Mouse (Mus musculus) embryonic facial prominence, embryonic 12.5 days (tissue): ENCODE results near the gene Vps26c. TPM values are rescaled to one million over a fixed set of nuclear protein-coding genes. Genes with fewer than 3 reads are reported as not detected.
A peak's percentile ranks its signal among the peaks of the same experiment; 100 is the strongest.
"Not testable (repeated sequence)": the region's sequence is repeated elsewhere in the genome, so short reads cannot be mapped to it uniquely, and the experiment has no call there.

ENCODE experiments used
- ATAC-seq: fragments of 200-750 bp; cut with Nextera tagmentation; 2 replicates; pipeline ENCODE4 v1.8.0; 2017; ENCODE audit not compliant: insufficient number of reproducible peaks, insufficient read depth, low FRiP score, low TSS enrichment
- H3K27ac ChIP-seq: fragments of 300-500 bp; sonication (generic); 2 replicates; pipeline ENCODE4 v1.5.1; 2016; ENCODE audit warnings: mild to moderate bottlenecking
- H3K27me3 ChIP-seq: fragments of 300-500 bp; sonication (generic); 2 replicates; pipeline ENCODE4 v1.6.1; 2016; ENCODE audit warnings: mild to moderate bottlenecking, moderate library complexity
- H3K36me3 ChIP-seq: fragments of 300-500 bp; sonication (generic); 2 replicates; pipeline ENCODE4 v1.6.1; 2016; ENCODE audit warnings: mild to moderate bottlenecking
- H3K4me1 ChIP-seq: fragments of 300-500 bp; sonication (generic); 2 replicates; pipeline ENCODE4 v1.6.1; 2016
- H3K4me2 ChIP-seq: fragments of 300-500 bp; sonication (generic); replicated peaks from 2 replicates; pipeline ENCODE4 v1.6.1; 2016; ENCODE audit warnings: mild to moderate bottlenecking, moderate library complexity
- H3K4me3 ChIP-seq: fragments of 300-500 bp; sonication (generic); 2 replicates; pipeline ENCODE4 v1.5.1; 2016; ENCODE audit warnings: mild to moderate bottlenecking
- H3K9ac ChIP-seq: fragments of 300-500 bp; sonication (generic); 2 replicates; pipeline ENCODE4 v1.6.1; 2016; ENCODE audit warnings: mild to moderate bottlenecking, moderate library complexity
- H3K9me3 ChIP-seq: fragments of 300-500 bp; sonication (generic); 2 replicates; pipeline ENCODE4 v1.6.1; 2016; ENCODE audit warnings: mild to moderate bottlenecking, moderate library complexity
- WGBS: fragments of 180-500 bp; shearing (Covaris S2); methylation state at CpG from one replicate; pipeline ENCODE4 v1.1.7; 2016; 5-methylcytosine and 5-hydroxymethylcytosine counted together
- polyA plus RNA-seq: library from polyadenylated mRNA; unstranded; fragments of >200 nt; fragmentation: Nextera tagmentation; extraction: Ambion mirVana; gene quantifications from 2 replicates; pipeline ENCODE4 v1.2.1, GENCODE M21; 2016

The Vps26c gene
- polyA plus RNA-seq, 1 experiment from 2014 or later: 51.8 TPM

DNA sequence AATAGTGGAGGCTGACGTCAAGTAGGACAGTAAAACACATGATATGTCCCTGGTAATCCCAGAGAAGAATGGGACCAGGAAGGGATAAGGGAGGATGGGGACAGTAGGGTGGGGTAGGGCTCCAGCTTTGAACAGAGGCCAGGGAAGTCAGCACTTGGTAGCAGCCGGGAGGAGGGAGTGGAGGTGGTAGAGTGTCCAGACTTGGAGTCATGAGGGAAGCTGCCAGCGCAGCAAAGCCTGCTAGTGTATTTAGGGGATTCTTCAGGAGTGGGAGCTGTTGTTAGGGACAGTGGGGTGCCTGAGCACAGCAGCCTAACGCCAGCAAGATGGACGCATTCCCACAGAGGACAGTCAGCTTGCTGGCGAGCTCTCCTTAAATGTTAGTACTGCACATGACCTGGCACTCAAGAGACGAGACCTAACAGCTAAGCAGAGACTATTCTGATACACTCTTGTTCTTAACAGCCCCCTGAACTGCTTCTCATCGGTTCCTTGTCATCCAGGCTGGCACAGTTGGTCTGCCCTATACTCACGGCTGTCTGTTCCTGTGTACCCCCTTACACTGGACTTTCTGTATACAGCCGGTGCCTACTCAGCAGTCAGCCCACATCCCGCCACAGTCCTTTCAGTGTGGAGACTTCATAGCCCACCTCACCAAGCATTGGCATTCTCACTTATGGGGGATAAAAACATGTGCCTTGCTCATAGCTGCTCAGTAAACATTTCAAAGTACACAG lies 53.4 kb downstream of the Vps26c start:
- H3K27me3 ChIP-seq: no peaks in the 10 kb centered on the region
- WGBS: 86% methylated on average over 11 of the region's 11 CpGs
- no peak overlapping the region for H3K4me3 ChIP-seq
- no peak overlapping the region for H3K9ac ChIP-seq
- no peak overlapping the region for H3K4me2 ChIP-seq
- no peaks in the 10 kb centered on the region for H3K9me3 ChIP-seq
- no peak for ATAC-seq
- H3K36me3 ChIP-seq: peaks cover 46% of the 10 kb centered on the region
- no peaks in the 10 kb centered on the region for H3K4me1 ChIP-seq
- H3K27ac ChIP-seq: peak overlapping the region; percentile 66

GRCm38 (mm10) chr16:94472515-94472951 lies 54.1 kb downstream of the Vps26c start:
- H3K4me3 ChIP-seq: no peak overlapping the region
- WGBS: 61% methylated on average over 8 of the region's 8 CpGs
- no peaks in the 10 kb centered on the region for H3K27me3 ChIP-seq
- no peak overlapping the region for H3K4me2 ChIP-seq
- ATAC-seq: no peak
- no peaks in the 10 kb centered on the region for H3K4me1 ChIP-seq
- peaks cover 50% of the 10 kb centered on the region for H3K36me3 ChIP-seq
- H3K9me3 ChIP-seq: no peaks in the 10 kb centered on the region
- peak overlapping the region; percentile 66 for H3K27ac ChIP-seq
- no peak overlapping the region for H3K9ac ChIP-seq

DNA sequence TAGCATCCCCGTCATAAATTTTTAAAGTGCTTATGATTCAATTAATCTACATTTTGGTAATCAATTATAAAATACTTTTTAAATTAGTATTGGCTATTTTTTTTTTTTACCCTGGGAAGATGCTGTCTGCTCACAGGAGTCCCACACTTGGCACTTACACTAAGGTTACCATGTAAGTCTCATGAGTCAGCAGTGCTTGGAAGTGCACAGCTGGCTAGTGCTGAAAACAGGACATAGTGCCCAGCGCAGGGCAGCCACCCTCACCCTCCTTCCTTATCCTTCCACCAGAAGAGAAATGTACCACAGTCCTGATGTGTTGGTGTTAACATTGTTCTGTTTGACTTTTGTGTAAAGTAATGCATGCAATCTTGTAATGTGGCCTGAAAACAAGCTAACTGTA lies 58.2 kb downstream of the Vps26c start:
- peaks cover 82% of the 10 kb centered on the region for H3K36me3 ChIP-seq
- no peak for ATAC-seq

DNA sequence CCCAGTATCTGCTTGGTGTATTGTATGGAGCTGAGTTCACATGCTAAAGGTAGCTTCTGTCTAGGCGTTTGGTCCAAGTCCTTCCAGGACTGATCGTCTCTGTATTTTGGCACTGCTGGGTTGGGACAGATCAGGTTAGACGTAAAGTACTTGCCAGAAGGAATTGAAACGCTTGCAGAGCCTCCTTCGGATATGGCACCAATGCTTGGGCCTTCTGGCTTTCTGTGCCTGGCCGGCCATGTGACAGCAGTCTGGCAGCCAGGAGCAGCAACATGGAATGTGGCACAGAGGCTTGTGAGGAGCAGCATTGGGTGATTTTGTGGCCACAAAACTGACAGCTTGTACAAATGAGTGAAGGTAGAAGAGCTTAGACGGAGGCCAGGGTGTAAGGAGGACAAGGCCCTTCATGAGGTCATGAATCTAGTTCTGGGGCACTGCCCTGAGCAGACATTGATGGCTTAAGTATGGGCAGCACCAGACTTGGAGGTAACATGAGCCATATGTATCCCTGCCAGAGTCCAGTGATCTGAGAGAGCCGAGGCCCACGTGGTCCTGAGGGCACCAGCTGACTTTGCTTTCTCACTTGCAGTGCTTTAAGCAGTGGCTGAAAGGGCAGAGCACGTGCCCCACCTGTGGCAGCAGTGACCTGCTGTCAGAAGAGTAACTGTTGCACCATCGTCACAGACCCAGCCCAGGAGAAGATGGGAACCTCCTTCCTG lies 59.1 kb downstream of the Vps26c start:
- no peak for ATAC-seq
- no peaks in the 10 kb centered on the region for H3K9me3 ChIP-seq
- 80% methylated on average over 11 of the region's 11 CpGs for WGBS
- no peak overlapping the region for H3K4me3 ChIP-seq
- no peaks in the 10 kb centered on the region for H3K27me3 ChIP-seq
- H3K4me1 ChIP-seq: no peaks in the 10 kb centered on the region
- no peak overlapping the region for H3K9ac ChIP-seq
- no peak overlapping the region for H3K4me2 ChIP-seq
- H3K36me3 ChIP-seq: peaks cover 82% of the 10 kb centered on the region
- H3K27ac ChIP-seq: no peak overlapping the region

More for the DNA sequence above, 58.2 kb downstream of the Vps26c start:
- H3K27me3 ChIP-seq: no peaks in the 10 kb centered on the region
- WGBS: 96% methylated on average over 2 of the region's 2 CpGs
- H3K4me3 ChIP-seq: no peak overlapping the region
- H3K9ac ChIP-seq: no peak overlapping the region
- H3K27ac ChIP-seq: no peak overlapping the region
- no peaks in the 10 kb centered on the region for H3K4me1 ChIP-seq
- H3K9me3 ChIP-seq: no peaks in the 10 kb centered on the region
- H3K4me2 ChIP-seq: no peak overlapping the region

DNA sequence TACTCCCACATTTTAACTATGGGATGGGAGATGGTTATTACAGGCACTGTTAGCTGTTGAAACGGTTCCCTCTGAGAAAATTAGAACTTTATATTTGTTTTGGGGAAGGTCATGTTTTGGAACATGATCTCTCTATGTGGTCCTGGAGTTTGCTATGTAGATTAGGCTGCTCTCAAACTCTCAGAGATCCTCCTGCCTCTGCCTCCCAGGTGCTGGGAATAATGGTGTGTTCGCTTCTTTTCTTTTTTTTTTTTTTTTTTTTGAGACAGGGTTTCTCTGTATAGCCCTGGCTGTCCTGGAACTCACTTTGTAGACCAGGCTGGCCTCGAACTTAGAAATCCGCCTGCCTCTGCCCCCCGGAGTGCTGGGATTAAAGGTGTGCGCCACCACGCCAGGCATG lies 60.3 kb downstream of the Vps26c start:
- peaks cover 91% of the 10 kb centered on the region for H3K36me3 ChIP-seq
- 98% methylated on average over 7 of the region's 7 CpGs for WGBS
- not testable (repeated sequence) for H3K9ac ChIP-seq, H3K4me2 ChIP-seq, H3K4me1 ChIP-seq, H3K27me3 ChIP-seq, H3K4me3 ChIP-seq, H3K27ac ChIP-seq, H3K9me3 ChIP-seq, ATAC-seq

- Histone ChIP-seq H3K4me3 (no peak overlapping the region), H3K36me3 (peaks cover 93% of the 10 kb centered on the region), H3K27ac (no peak overlapping the region), H3K27me3 (no peaks in the 10 kb centered on the region), H3K4me1 (no peaks in the 10 kb centered on the region), H3K4me2 (no peak overlapping the region), H3K9me3 (no peaks in the 10 kb centered on the region), H3K9ac (no peak overlapping the region)
- WGBS: 90% methylated on average over 4 of the region's 4 CpGs
- no peak for ATAC-seq
These were observed 60.7 kb downstream of the Vps26c start for GRCm38 (mm10) chr16:94465900-94466299.

- no peaks in the 10 kb centered on the region for H3K9me3 ChIP-seq
- no peak overlapping the region for H3K9ac ChIP-seq
- no peak for ATAC-seq
- H3K4me2 ChIP-seq: no peak overlapping the region
- no peak overlapping the region for H3K27ac ChIP-seq
- 88% methylated on average over 3 of the region's 3 CpGs for WGBS
- H3K36me3 ChIP-seq: peaks cover 93% of the 10 kb centered on the region
- H3K4me1 ChIP-seq: no peaks in the 10 kb centered on the region
- no peak overlapping the region for H3K4me3 ChIP-seq
- no peaks in the 10 kb centered on the region for H3K27me3 ChIP-seq
These were observed 62.6 kb downstream of the Vps26c start for GRCm38 (mm10) chr16:94464067-94464466.

- Histone ChIP-seq H3K9ac (no peak overlapping the region), H3K27ac (no peak overlapping the region), H3K36me3 (peaks cover 88% of the 10 kb centered on the region), H3K9me3 (no peaks in the 10 kb centered on the region), H3K4me3 (no peak overlapping the region), H3K4me2 (no peak overlapping the region), H3K4me1 (no peaks in the 10 kb centered on the region), H3K27me3 (no peaks in the 10 kb centered on the region)
- WGBS: 78% methylated on average over 4 of the region's 4 CpGs
- no peak for ATAC-seq
These were observed 72.5 kb downstream of the Vps26c start for GRCm38 (mm10) chr16:94454146-94454545.

DNA sequence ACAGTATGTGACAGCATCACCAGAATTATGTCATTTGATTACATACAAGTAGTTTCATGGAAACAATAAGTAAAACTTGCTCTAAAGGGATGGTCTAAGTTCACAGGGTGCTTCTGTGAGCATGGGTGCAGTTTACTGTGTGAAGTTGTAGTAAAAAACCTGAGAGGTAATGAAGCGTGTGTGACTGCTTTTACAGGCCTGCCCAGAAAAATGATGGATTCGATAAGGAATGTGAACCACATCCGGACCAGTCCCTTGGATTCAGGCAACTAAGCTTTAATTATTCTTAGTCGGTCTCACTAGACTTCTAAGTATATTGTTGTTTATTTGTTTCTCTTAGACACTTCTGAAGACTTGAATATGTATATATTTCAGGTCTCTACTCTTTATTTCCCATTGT lies 73.9 kb downstream of the Vps26c start:
- Histone ChIP-seq H3K9me3 (no peaks in the 10 kb centered on the region), H3K4me1 (no peaks in the 10 kb centered on the region), H3K4me3 (no peak overlapping the region), H3K9ac (no peak overlapping the region), H3K27ac (no peak overlapping the region), H3K4me2 (no peak overlapping the region), H3K27me3 (no peaks in the 10 kb centered on the region), H3K36me3 (peaks cover 87% of the 10 kb centered on the region)
- 85% methylated on average over 4 of the region's 4 CpGs for WGBS
- no peak for ATAC-seq

DNA sequence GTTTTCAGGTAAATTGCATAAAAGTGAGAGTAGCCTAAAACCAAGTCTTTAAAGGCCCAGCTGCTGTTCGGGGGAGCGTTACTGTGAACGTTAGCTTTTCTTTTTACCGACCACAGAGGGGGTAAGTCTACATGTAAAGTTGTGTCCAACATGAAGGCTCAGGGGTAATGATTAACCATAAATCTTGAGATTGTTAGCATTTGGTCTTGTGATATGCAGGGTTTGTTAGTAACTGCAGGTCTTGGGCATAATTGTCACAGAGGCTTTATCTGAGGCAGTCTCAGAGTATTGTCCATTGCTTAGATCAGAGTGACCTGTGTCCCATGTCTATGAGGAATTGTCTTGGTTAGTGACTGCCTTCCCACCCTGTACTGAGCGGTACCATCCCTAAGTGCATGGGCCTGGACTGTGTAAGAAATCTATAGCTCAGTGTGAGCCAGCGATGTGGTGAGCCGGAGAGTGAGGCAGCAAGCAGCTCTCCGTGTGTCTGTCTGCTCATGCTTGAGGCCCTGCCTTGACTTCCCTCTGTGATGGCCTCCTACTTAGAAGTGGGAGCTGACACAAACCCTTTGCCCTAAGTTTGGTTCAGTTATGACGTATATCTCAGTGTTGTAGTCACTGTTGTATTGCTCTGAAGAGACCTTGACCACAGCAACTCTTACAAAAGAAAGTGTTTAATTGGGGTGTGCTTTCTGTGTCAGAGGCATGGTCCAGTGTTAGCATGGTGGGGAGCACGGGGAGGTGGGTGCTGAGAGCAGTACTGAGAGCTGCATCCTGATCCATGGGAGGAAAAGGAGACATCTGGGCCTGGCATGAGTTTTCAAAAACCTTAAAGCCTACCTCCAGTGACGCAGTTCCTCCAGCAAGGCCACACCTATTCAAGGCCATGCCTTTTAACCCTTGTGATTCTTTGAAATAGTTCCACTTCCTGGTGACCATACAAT lies 74.8 kb downstream of the Vps26c start:
- no peaks in the 10 kb centered on the region for H3K27me3 ChIP-seq
- H3K36me3 ChIP-seq: peaks cover 86% of the 10 kb centered on the region

DNA sequence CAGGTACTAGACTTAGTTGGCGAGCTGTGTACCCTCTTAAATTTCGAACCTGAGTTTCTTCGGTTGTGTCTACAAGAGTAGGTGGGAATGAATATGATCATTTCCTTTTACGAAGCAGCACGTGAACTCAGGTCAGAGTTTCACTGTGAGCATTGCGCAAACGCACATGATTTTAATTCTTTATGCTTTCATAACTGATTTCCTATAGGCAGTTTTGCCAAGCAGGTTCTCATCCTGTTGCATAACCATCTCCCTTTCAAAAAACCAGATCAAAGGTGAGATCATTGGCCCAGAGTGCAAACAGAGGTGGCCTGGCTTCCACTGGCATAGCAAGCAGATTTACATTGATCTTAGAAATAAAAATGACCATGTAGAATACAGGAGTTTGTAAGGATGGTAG lies 77.0 kb downstream of the Vps26c start:
- Histone ChIP-seq H3K4me1 (no peaks in the 10 kb centered on the region), H3K9ac (no peak overlapping the region), H3K36me3 (peaks cover 82% of the 10 kb centered on the region), H3K9me3 (no peaks in the 10 kb centered on the region), H3K27me3 (no peaks in the 10 kb centered on the region), H3K4me2 (no peak overlapping the region), H3K27ac (no peak overlapping the region), H3K4me3 (no peak overlapping the region)
- ATAC-seq: no peak
- WGBS: 94% methylated on average over 7 of the region's 7 CpGs

More for the DNA sequence above, 74.8 kb downstream of the Vps26c start:
- no peak overlapping the region for H3K4me3 ChIP-seq
- H3K4me1 ChIP-seq: no peaks in the 10 kb centered on the region
- no peak for ATAC-seq
- H3K4me2 ChIP-seq: no peak overlapping the region
- H3K27ac ChIP-seq: no peak overlapping the region
- WGBS: 93% methylated on average over 11 of the region's 11 CpGs
- no peak overlapping the region for H3K9ac ChIP-seq
- H3K9me3 ChIP-seq: no peaks in the 10 kb centered on the region
